Mouse (Mus musculus) brain, embryonic 14.5 days (tissue): ENCODE results near the gene Peli2.

Experiments
- CTCF ChIP-seq: fragments of 200-500 bp; IDR thresholded peaks from 2 replicates; pipeline ENCODE4 v1.5.1; 2012; ENCODE audit warnings: inconsistent platforms, mild to moderate bottlenecking, moderate library complexity, borderline replicate concordance; ENCODE audit not compliant: insufficient read depth, insufficient read length; ENCODE audit errors: extremely low read depth
- POLR2A ChIP-seq: fragments of 200-500 bp; IDR thresholded peaks from 2 replicates; pipeline ENCODE4 v1.6.1; 2012; ENCODE audit warnings: mild to moderate bottlenecking, inconsistent platforms, borderline replicate concordance; ENCODE audit not compliant: poor library complexity, insufficient read depth, insufficient read length, severe bottlenecking; ENCODE audit errors: extremely low read depth

DNA sequence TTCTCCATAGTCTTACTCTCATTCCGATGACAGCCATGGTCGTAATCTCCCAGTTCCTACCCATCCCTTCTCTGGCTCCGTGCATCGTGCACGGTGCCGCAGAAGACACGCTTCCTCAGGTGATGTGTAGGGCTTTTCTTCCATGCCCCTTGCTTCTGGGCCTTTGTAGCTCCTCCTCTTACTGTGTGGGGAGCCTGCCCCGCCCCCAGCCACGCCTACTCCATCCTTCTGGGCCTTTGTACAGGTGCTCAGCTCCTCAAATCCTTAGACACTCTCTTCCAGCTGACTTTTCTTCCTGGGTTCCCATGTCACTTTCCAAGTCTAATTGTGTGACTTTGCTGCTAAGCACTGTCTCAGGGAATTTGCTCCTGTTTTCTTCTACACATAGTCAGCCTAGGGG lies 28.7 kb downstream of the Peli2 start:
- no peak for TF ChIP-seq POLR2A
- TF ChIP-seq CTCF, result no peak
